Mouse (Mus musculus): ENCODE results near the gene Gstp2. TPM values are rescaled to one million over a fixed set of nuclear protein-coding genes. Genes with fewer than 3 reads are reported as not detected.

The Gstp2 gene
- polyA plus RNA-seq, 1 experiment, result 21.6 TPM

DNA sequence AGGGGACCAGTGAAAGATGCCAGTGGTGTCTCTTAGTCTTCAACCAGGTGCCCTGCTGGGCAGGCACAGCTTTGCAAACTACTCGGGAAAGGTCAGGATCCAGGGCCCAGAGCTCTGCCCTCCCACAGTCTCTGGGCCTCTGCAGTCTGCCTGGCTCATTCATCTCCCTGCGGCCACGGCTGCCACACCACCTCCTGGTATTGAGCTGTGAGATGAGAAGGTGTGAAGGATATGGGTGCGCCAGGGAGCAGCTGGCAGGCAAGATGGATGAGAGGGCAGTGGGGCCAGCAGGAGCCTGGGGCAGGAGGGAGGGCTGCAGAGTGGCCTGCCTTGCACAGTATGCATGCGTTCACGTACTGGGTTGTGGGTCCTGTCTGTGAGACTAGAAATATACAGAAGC, 55.0 kb downstream of the Gstp2 start:
- Histone ChIP-seq H3K4me3 (replicated peaks; ENCODE audit: control insufficient read depth, low read depth, low read length) (no peak overlapping the region), H3K4me1 (ENCODE audit: control insufficient read depth, insufficient read depth, low read length) (no peaks in the 10 kb centered on the region), H3K27ac (ENCODE audit: control insufficient read depth, insufficient read depth, low read depth, low read length, poor library complexity) (no peak overlapping the region)
- TF ChIP-seq POLR2A (IDR thresholded peaks at IDR 0.05; ENCODE audit: borderline replicate concordance, control insufficient read depth, low read depth, low read length) (no peak), CTCF (IDR thresholded peaks at IDR 0.05; ENCODE audit: control insufficient read depth, insufficient read depth, low read length) (no peak)
- 79% methylated on average over 6 of the region's 6 CpGs for WGBS

Other genes starting within 250 kb of the Gstp2 start
- 9.2 and 17.3 TPM in 2 replicates for gene Chka, start 194.2 kb downstream of the Gstp2 start, polyA plus RNA-seq (2011; ENCODE audit: insufficient read depth, insufficient read length, low replicate concordance, missing spikeins)
- gene Tcirg1, start 138.9 kb downstream of the Gstp2 start, polyA plus RNA-seq (2011; ENCODE audit: insufficient read depth, insufficient read length, low replicate concordance, missing spikeins), result 116 and 292 TPM in 2 replicates
- 41.6 and 58.3 TPM in 2 replicates for gene Ndufs8, start 133.2 kb downstream of the Gstp2 start, polyA plus RNA-seq (2011; ENCODE audit: insufficient read depth, insufficient read length, low replicate concordance, missing spikeins)
- gene Aldh3b1, start 116.2 kb downstream of the Gstp2 start, polyA plus RNA-seq (2011; ENCODE audit: insufficient read depth, insufficient read length, low replicate concordance, missing spikeins), result 12.7 and 47.1 TPM in 2 replicates
- gene Unc93b1, start 110.8 kb downstream of the Gstp2 start, polyA plus RNA-seq (2011; ENCODE audit: insufficient read depth, insufficient read length, low replicate concordance, missing spikeins), result 80.1 and 177 TPM in 2 replicates
- 1.6 and 4.4 TPM in 2 replicates for gene Aldh3b3, start 87.4 kb downstream of the Gstp2 start, polyA plus RNA-seq (2011; ENCODE audit: insufficient read depth, insufficient read length, low replicate concordance, missing spikeins)
- gene Aldh3b2, start 73.7 kb downstream of the Gstp2 start, polyA plus RNA-seq (2011; ENCODE audit: insufficient read depth, insufficient read length, low replicate concordance, missing spikeins), result 2.4 and 4.2 TPM in 2 replicates
- 5.1 and 10.7 TPM in 2 replicates for gene Acy3, start 59.5 kb downstream of the Gstp2 start, polyA plus RNA-seq (2011; ENCODE audit: insufficient read depth, insufficient read length, low replicate concordance, missing spikeins)
- gene Tbx10, start 53.3 kb downstream of the Gstp2 start, polyA plus RNA-seq (2011; ENCODE audit: insufficient read depth, insufficient read length, low replicate concordance, missing spikeins), result not detected in 2 replicates
- 9.7 and 18.1 TPM in 2 replicates for gene Nudt8, start 45.4 kb downstream of the Gstp2 start, polyA plus RNA-seq (2011; ENCODE audit: insufficient read depth, insufficient read length, low replicate concordance, missing spikeins)
- gene Gm49405, start 45.4 kb downstream of the Gstp2 start, polyA plus RNA-seq (2011; ENCODE audit: insufficient read depth, insufficient read length, low replicate concordance, missing spikeins), result 1.7 and 2.0 TPM in 2 replicates
- gene Doc2g, start 42.7 kb downstream of the Gstp2 start, polyA plus RNA-seq (2011; ENCODE audit: insufficient read depth, insufficient read length, low replicate concordance, missing spikeins), result 5.2 and 7.8 TPM in 2 replicates
- gene Ndufv1, start 33.2 kb downstream of the Gstp2 start, polyA plus RNA-seq (2011; ENCODE audit: insufficient read depth, insufficient read length, low replicate concordance, missing spikeins), result 61.7 and 118 TPM in 2 replicates
- gene Gstp1, start 8.0 kb downstream of the Gstp2 start, polyA plus RNA-seq (2011; ENCODE audit: insufficient read depth, insufficient read length, low replicate concordance, missing spikeins), result 125 and 187 TPM in 2 replicates
- gene Gstp3, start 13.5 kb upstream of the Gstp2 start, polyA plus RNA-seq (2011; ENCODE audit: insufficient read depth, insufficient read length, low replicate concordance, missing spikeins), result 13.5 and 18.0 TPM in 2 replicates
- not detected in 2 replicates for gene Cabp2, start 35.6 kb upstream of the Gstp2 start, polyA plus RNA-seq (2011; ENCODE audit: insufficient read depth, insufficient read length, low replicate concordance, missing spikeins)
- 93.3 and 143 TPM in 2 replicates for gene Cdk2ap2, start 51.2 kb upstream of the Gstp2 start, polyA plus RNA-seq (2011; ENCODE audit: insufficient read depth, insufficient read length, low replicate concordance, missing spikeins)
- 72.3 and 159 TPM in 2 replicates for gene Pitpnm1, start 54.0 kb upstream of the Gstp2 start, polyA plus RNA-seq (2011; ENCODE audit: insufficient read depth, insufficient read length, low replicate concordance, missing spikeins)
- gene Aip, start 79.8 kb upstream of the Gstp2 start, polyA plus RNA-seq (2011; ENCODE audit: insufficient read depth, insufficient read length, low replicate concordance, missing spikeins), result 22.0 and 53.5 TPM in 2 replicates
- gene Gpr152, start 93.8 kb upstream of the Gstp2 start, polyA plus RNA-seq (2011; ENCODE audit: insufficient read depth, insufficient read length, low replicate concordance, missing spikeins), result not detected in 2 replicates
- 0.29 and 0.60 TPM in 2 replicates for gene Cabp4, start 98.0 kb upstream of the Gstp2 start, polyA plus RNA-seq (2011; ENCODE audit: insufficient read depth, insufficient read length, low replicate concordance, missing spikeins)
- gene Coro1b, start 102.6 kb upstream of the Gstp2 start, polyA plus RNA-seq (2011; ENCODE audit: insufficient read depth, insufficient read length, low replicate concordance, missing spikeins), result 75.8 and 114 TPM in 2 replicates
- gene Ptprcap, start 107.6 kb upstream of the Gstp2 start, polyA plus RNA-seq (2011; ENCODE audit: insufficient read depth, insufficient read length, low replicate concordance, missing spikeins), result 27.6 and 60.8 TPM in 2 replicates
- gene Rps6kb2, start 117.3 kb upstream of the Gstp2 start, polyA plus RNA-seq (2011; ENCODE audit: insufficient read depth, insufficient read length, low replicate concordance, missing spikeins), result 51.8 and 86.1 TPM in 2 replicates
- gene Carns1, start 129.5 kb upstream of the Gstp2 start, polyA plus RNA-seq (2011; ENCODE audit: insufficient read depth, insufficient read length, low replicate concordance, missing spikeins), result 23.3 and 52.9 TPM in 2 replicates
- 64.3 and 168 TPM in 2 replicates for gene Tbc1d10c, start 145.3 kb upstream of the Gstp2 start, polyA plus RNA-seq (2011; ENCODE audit: insufficient read depth, insufficient read length, low replicate concordance, missing spikeins)
- 121 and 204 TPM in 2 replicates for gene Ppp1ca, start 146.0 kb upstream of the Gstp2 start, polyA plus RNA-seq (2011; ENCODE audit: insufficient read depth, insufficient read length, low replicate concordance, missing spikeins)
- 24.2 and 39.8 TPM in 2 replicates for gene Rad9a, start 155.6 kb upstream of the Gstp2 start, polyA plus RNA-seq (2011; ENCODE audit: insufficient read depth, insufficient read length, low replicate concordance, missing spikeins)
- gene Clcf1, start 168.2 kb upstream of the Gstp2 start, polyA plus RNA-seq (2011; ENCODE audit: insufficient read depth, insufficient read length, low replicate concordance, missing spikeins), result 10.3 and 25.4 TPM in 2 replicates
- gene AC109138.7, start 168.3 kb upstream of the Gstp2 start, polyA plus RNA-seq (2011; ENCODE audit: insufficient read depth, insufficient read length, low replicate concordance, missing spikeins), result not detected in 2 replicates
- gene Pold4, start 185.9 kb upstream of the Gstp2 start, polyA plus RNA-seq (2011; ENCODE audit: insufficient read depth, insufficient read length, low replicate concordance, missing spikeins), result 31.7 and 54.7 TPM in 2 replicates
- gene Ssh3, start 223.2 kb upstream of the Gstp2 start, polyA plus RNA-seq (2011; ENCODE audit: insufficient read depth, insufficient read length, low replicate concordance, missing spikeins), result 16.9 and 20.7 TPM in 2 replicates
- 8.4 and 53.2 TPM in 2 replicates for gene Ankrd13d, start 237.1 kb upstream of the Gstp2 start, polyA plus RNA-seq (2011; ENCODE audit: insufficient read depth, insufficient read length, low replicate concordance, missing spikeins)